Mouse (Mus musculus): ENCODE measurements around the gene Mylk.
A peak's percentile ranks its signal among the peaks of the same experiment; 100 is the strongest.

The Mylk gene

DNA sequence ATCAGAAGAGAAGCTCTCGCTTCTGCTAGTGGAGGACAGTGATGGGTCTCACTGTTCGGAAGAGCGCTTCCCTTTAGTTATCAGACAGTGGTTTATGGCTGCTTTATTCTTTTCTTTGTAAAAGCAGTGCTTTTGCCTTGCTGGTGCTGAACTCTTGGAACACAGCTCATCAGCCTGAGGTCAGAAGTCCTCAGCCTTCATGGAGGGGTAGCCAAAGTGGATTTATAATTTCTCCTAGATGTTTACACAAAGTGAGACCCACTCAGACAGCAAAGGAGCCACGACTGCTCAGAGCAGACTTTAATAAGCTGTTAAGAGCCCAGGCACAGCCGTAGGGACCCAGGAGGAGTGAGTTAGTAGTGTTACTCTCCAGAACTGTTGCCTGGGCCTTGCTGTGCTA lies 194.9 kb downstream of the Mylk start:
- DNase-seq (ENCODE audit: low read depth, low spot score): no peak

DNA sequence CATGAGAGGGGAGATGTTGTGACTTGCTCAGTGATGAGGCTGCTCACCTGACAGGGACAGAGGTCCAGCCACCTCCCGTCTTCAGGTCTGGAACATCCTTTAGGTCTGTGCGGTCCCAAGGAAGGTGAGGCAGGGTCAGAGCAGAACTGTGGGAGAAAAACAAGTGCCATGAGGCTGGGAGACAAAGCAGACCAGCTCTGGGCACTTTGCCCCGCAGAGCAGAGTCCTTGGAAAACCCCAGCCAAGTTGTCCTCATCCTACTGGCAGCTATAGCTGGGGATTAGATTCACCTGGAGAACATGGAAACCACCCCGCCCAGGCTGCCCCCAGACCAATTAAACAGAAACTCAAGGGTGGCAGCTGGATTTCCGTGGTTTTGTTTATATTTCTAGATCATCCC lies 195.4 kb downstream of the Mylk start:
- no peak for DNase-seq (ENCODE audit: low read depth, low spot score)

DNA sequence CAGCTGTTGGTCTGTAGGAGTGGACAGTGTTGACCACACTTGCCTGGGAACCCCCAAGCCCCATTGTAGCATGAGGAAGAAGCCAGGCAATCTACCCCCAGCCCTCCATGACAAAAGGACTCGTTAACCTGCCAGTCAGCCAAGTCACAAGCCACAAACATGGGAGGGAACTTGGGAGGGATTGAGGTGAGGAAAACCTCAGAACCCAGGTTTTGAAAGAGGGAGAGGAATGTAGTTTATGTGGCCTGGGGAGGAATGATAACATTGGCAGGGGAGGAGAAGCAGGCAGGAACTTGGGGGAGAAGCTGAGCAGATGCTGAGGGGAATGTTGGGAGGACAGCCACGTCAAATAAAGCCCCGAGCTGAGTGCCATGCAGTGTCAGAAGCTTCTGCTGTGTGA lies 196.9 kb downstream of the Mylk start:
- no peak for DNase-seq (ENCODE audit: low read depth, low spot score)

DNA sequence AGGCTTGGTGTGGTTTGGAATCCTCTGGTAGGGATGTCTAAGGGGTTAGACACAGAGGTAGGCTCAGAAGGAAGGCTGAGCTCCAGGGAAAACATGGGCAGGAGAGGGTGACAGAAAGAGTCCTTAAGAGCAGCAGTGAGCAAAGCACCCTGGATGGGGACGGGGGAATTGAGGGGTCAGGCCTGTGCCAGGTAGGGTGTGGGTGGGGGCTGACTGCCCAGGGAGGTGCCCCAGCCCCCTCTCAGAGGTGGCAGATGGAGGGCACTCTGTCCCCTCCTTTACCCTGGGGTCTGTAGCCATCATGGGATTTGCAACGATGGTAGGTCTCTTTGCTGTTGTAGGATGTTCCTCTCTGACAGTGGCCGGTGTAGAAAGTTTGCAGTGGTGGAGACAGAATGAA lies 201.3 kb downstream of the Mylk start:
- no peak for DNase-seq (ENCODE audit: low read depth, low spot score)

GRCm38 (mm10) chr16:34950935-34951334 lies 205.9 kb downstream of the Mylk start:
- DNase-seq (ENCODE audit: low read depth, low spot score): no peak

- DNase-seq (ENCODE audit: low read depth, low spot score): no peak
Measured at GRCm38 (mm10) chr16:34952254-34952653, 207.2 kb downstream of the Mylk start.

- DNase-seq (ENCODE audit: low read depth, low spot score): no peak
Measured at GRCm38 (mm10) chr16:34952798-34953197, 207.8 kb downstream of the Mylk start.

- DNase-seq (ENCODE audit: low read depth, low spot score): no peak
Measured at GRCm38 (mm10) chr16:34953501-34953900, 208.5 kb downstream of the Mylk start.

- DNase-seq (ENCODE audit: low read depth, low spot score): no peak
Measured at GRCm38 (mm10) chr16:34957487-34958230, 212.6 kb downstream of the Mylk start.

- no peak for DNase-seq (ENCODE audit: low read depth, low spot score)
Measured at GRCm38 (mm10) chr16:34958667-34959066, 213.7 kb downstream of the Mylk start.

GRCm38 (mm10) chr16:34959261-34959660 lies 214.3 kb downstream of the Mylk start:
- DNase-seq (ENCODE audit: low read depth, low spot score): no peak

DNA sequence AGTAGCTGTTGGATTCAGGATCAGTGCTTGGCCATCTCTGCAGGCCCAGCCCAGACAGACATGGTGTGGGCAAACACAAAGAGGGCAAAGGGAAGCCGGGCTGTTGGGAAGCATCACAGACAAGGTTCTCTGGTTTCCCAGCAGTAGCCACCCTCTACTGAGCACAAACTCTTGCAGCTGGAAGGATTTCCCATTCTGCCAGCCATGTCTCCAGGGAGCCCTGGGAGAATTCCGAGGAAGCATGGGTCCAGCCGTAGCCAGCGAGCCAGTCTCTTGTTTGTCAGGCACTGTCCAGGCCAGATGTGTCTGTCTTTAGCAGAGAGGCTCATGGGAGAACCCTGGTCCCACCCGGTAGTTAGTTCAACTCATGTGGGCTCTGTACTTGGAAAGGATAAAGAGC lies 215.2 kb downstream of the Mylk start:
- no peak for DNase-seq (ENCODE audit: low read depth, low spot score)

DNA sequence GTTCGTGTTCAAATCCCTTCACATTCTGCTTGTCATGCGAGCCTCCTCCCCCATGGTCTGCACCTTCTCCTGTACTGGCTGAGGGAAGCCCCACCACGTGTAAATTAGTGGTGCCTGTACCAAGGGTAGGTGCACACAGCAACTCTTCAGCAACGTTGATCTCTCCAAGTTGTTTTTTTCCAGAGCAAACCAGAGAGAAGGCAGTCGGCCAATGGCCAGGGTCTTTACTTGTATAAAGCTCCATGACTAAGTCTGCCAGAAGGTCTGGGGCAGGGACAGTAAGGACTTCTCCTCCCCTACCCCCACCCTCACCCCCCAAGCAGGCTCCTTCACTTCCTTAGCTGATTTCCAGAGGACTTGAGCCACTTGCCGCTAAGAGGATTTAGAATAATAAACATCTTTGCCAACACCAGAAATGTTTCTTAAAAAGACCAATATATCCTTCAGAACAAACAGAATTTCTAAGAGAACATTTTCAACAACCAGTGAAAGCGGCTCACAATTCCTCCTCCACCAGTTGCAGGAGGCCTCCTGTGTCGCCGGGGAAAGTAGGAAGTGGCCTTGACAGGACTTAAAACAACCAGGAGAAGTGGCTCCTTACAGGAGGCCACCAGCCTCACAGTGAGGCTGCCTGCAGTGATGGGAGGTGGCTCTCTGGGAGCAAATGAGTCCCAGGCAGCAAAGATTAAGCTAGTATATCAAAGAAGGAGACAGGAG lies 216.0 kb downstream of the Mylk start:
- DNase-seq (ENCODE audit: low read depth, low spot score): no peak

DNA sequence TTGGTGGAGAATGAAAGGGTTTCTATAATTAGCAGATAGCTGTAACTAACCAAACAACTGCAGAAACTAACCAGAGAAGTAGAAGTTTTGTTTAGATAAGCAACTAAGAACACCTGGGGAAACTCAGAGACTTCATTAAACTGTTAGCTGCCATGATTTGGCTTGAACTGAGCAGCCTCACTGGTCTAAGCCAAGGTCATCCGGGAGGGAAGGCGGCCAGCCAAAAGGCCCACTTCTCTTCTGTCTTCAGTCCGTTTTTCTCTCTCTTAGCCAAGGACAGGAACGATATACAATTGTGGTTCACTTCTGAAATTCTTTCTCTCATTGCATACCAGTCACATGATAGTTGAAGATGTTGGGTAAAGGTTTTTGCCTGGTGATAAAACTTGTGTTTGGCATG lies 217.3 kb downstream of the Mylk start:
- DNase-seq (ENCODE audit: low read depth, low spot score): no peak

DNA sequence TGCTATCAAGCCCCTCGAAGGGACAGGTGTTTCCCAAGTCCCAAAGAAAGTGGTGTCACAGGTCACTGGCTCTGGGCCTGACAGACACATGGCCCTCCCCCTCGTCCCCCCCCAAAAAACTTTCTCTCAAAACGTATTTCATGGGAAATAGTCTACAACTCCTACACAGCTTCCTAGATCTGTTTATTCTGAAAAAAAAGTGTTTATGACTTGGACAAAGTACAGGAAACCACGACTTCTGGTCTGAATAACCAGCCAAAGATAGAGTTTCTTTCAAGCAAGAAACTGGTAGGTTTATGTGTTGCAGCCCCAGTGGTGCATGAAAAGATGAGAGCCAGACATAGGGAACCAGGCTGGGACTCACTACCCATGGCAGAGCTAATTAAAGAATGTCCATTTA lies 218.0 kb downstream of the Mylk start:
- no peak for DNase-seq (ENCODE audit: low read depth, low spot score)

GRCm38 (mm10) chr16:34966620-34967081 lies 221.6 kb downstream of the Mylk start:
- DNase-seq (ENCODE audit: low read depth, low spot score): no peak

DNA sequence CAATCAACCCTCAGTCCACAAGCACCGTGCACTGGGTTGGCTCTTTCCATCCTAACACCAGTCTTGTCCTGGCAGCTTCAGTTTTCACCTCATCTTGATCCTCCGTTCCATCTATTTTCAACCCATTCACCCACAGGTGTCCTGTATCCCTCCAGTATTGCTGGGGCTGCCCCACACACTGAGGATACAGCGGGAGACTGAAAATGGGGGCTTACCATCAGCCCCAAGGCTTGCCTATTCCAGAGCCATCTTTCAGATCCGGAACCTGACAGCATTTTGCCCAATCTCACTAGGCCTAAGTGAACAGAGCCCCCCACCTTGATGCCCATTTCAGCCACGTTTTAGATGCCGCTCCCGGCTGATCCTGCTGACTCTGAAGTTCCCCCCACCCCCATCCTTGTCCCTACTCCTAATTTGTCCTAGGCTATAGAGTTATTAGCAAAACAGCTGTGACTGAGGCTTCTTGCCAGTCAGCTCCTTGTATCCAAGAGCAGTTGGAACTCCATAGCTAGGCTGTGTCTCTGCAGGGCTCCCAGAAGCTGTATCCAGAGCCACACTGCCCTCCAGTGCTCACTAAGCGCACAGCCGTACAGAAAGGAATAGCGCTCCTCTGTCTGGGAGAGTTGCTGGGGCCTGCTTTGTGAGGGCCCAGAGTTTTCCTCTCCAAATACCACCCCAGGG lies 222.2 kb downstream of the Mylk start:
- DNase-seq (ENCODE audit: low read depth, low spot score): peak; percentile 79

DNA sequence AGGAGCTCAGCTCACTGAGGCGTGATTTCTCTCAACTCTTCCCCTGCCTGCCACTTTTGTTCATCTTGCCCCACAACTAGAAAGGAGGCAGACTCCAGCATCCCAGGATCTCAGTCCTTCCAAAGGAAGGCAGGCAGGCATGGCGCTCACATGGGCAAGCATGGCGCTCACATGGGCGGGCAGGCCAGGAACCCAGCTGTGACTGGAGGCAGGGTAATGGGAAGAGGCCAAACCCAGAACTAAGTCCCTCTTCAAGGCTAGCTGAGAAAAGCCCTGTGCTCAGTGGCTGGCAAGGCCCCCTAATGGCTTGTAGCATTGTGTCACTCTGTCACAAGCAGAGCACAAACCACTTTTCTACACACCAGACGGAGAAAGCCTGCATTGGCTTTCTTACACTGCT lies 223.2 kb downstream of the Mylk start:
- no peak for DNase-seq (ENCODE audit: low read depth, low spot score)

DNA sequence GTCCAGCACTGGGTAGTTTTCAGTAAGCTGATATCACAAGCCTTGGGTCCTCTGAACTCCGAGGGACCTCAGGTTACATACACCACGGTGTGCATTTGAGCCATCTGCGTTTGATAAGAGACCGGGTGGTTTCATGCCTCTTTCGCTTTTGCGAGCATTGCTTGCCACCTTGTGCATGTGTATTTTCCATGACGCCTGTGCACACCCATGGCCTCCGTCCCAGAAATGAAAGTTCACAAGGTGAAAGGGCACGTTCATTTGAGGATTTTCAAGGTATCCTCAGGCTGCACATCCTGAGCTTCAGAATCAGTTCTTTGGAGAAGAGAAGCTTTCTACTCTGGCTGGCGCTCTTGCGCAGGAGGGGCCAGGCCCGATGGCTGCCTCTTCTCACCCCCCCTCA lies 227.5 kb downstream of the Mylk start:
- no peak for DNase-seq (ENCODE audit: low read depth, low spot score)

DNA sequence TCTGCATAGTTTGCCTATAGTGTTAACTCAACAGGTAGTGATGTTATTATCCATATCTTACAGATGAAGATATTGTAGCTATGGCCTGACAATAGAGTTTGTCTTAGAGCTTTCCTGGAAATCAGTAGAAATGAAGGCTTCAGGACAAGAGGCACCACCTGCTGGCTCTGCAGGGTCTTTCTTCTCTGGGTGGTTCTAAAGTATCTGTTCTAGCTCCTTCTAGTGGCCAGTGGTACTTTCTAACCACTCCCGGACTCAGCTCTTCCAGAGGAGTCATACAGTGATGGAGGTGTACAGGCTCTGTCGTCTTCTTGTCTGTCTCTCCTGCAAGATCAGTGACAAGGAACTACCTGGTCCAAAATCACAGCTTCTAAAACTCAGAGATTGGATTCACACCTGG lies 230.5 kb downstream of the Mylk start:
- DNase-seq (ENCODE audit: low read depth, low spot score): no peak

DNA sequence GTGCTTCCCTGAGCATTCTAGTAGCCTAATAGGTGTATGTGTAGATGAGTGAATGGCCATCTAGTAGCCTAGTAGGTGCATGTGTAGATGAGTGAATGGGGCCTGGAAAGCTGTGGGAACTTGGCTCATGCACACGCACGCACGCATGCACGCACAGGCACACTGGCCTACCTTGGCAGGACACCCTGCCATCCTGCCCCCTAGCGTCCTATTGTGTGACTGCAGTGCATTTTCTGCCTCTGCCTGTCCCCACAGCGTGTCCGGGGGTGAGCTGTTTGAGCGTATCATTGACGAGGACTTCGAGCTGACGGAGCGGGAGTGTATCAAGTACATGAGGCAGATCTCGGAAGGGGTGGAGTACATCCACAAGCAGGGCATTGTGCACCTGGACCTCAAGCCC lies 231.6 kb downstream of the Mylk start:
- DNase-seq (ENCODE audit: low read depth, low spot score): no peak

- no peak for DNase-seq (ENCODE audit: low read depth, low spot score)
Measured at GRCm38 (mm10) chr16:34978018-34978417, 233.0 kb downstream of the Mylk start.

DNA sequence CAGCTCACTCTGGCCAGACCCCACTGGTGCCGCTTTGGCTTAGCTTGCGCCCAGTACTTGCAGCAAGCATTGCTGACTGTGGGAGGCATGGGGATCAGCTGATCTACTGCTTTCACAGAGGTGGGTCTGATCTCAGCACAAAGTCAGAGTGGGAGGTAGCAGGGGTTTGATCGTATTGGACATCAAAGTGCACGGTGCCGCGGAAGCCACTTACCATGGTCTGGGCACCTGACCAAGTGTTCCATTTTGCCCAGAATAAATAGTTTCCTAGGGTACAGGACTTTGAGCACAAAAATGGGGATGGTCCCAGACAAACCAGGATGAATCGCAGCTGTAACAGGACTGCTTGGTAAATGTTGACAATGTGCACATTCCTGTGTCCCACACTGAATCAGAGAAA lies 236.0 kb downstream of the Mylk start:
- no peak for DNase-seq (ENCODE audit: low read depth, low spot score)

Data from mesoderm, embryonic 11.5 days (tissue).